Mouse (Mus musculus): ENCODE results near the gene Cntn5. TPM values are rescaled to one million over a fixed set of nuclear protein-coding genes. Genes with fewer than 3 reads are reported as not detected.

The Cntn5 gene
- polyA plus RNA-seq, 1 experiment from 2014 or later, result 3.0 TPM

GRCm38 (mm10) chr9:9983220-9983619 lies 921.4 kb downstream of the Cntn5 start:
- Histone ChIP-seq H3K9me3 (no peaks in the 10 kb centered on the region), H3K9ac (no peak overlapping the region), H3K4me2 (replicated peaks) (no peak overlapping the region), H3K4me3 (no peak overlapping the region), H3K27me3 (no peaks in the 10 kb centered on the region), H3K27ac (no peak overlapping the region), H3K36me3 (no peaks in the 10 kb centered on the region), H3K4me1 (no peaks in the 10 kb centered on the region)
- 79% methylated on average over 2 of the region's 2 CpGs for WGBS
- no peak for ATAC-seq (ENCODE audit: insufficient number of reproducible peaks, insufficient read depth, low FRiP score, low TSS enrichment)

GRCm38 (mm10) chr9:9965370-9965769 lies 939.2 kb downstream of the Cntn5 start:
- no peak overlapping the region for H3K4me3 ChIP-seq
- no peak overlapping the region for H3K4me2 ChIP-seq (replicated peaks)
- H3K9me3 ChIP-seq, result no peaks in the 10 kb centered on the region
- H3K27ac ChIP-seq, result no peak overlapping the region
- H3K27me3 ChIP-seq, result no peaks in the 10 kb centered on the region
- H3K4me1 ChIP-seq, result no peaks in the 10 kb centered on the region
- ATAC-seq (ENCODE audit: insufficient number of reproducible peaks, insufficient read depth, low FRiP score, low TSS enrichment), result no peak
- H3K9ac ChIP-seq, result no peak overlapping the region
- no peaks in the 10 kb centered on the region for H3K36me3 ChIP-seq
- WGBS, result 89% methylated on average over 4 of the region's 4 CpGs

GRCm38 (mm10) chr9:9960610-9961172 lies 943.9 kb downstream of the Cntn5 start:
- Histone ChIP-seq H3K9me3 (no peaks in the 10 kb centered on the region), H3K9ac (no peak overlapping the region), H3K36me3 (no peaks in the 10 kb centered on the region), H3K27me3 (no peaks in the 10 kb centered on the region), H3K4me1 (no peaks in the 10 kb centered on the region), H3K27ac (no peak overlapping the region), H3K4me3 (no peak overlapping the region), H3K4me2 (replicated peaks) (no peak overlapping the region)
- no peak for ATAC-seq (ENCODE audit: insufficient number of reproducible peaks, insufficient read depth, low FRiP score, low TSS enrichment)

GRCm38 (mm10) chr9:9949346-9949745 lies 955.2 kb downstream of the Cntn5 start:
- H3K27me3 ChIP-seq, result no peaks in the 10 kb centered on the region
- ATAC-seq (ENCODE audit: insufficient number of reproducible peaks, insufficient read depth, low FRiP score, low TSS enrichment), result no peak
- no peaks in the 10 kb centered on the region for H3K36me3 ChIP-seq
- WGBS, result 66% methylated on average over 3 of the region's 3 CpGs
- no peak overlapping the region for H3K9ac ChIP-seq
- no peak overlapping the region for H3K27ac ChIP-seq
- H3K9me3 ChIP-seq, result no peaks in the 10 kb centered on the region
- no peak overlapping the region for H3K4me3 ChIP-seq
- no peaks in the 10 kb centered on the region for H3K4me1 ChIP-seq
- H3K4me2 ChIP-seq (replicated peaks), result no peak overlapping the region

GRCm38 (mm10) chr9:9944872-9945271 lies 959.7 kb downstream of the Cntn5 start:
- Histone ChIP-seq H3K4me2 (replicated peaks) (no peak overlapping the region), H3K27ac (no peak overlapping the region), H3K4me3 (no peak overlapping the region), H3K36me3 (no peaks in the 10 kb centered on the region), H3K27me3 (no peaks in the 10 kb centered on the region), H3K9ac (no peak overlapping the region), H3K4me1 (no peaks in the 10 kb centered on the region), H3K9me3 (no peaks in the 10 kb centered on the region)
- ATAC-seq (ENCODE audit: insufficient number of reproducible peaks, insufficient read depth, low FRiP score, low TSS enrichment), result no peak
- WGBS, result 68% methylated on average over 1 of the region's 1 CpGs

GRCm38 (mm10) chr9:9937444-9938436 lies 966.8 kb downstream of the Cntn5 start:
- 94% methylated on average over 1 of the region's 1 CpGs for WGBS
- Histone ChIP-seq H3K36me3 (no peaks in the 10 kb centered on the region), H3K9me3 (no peaks in the 10 kb centered on the region), H3K27me3 (no peaks in the 10 kb centered on the region), H3K4me1 (no peaks in the 10 kb centered on the region), H3K4me2 (replicated peaks) (no peak overlapping the region), H3K9ac (no peak overlapping the region), H3K27ac (no peak overlapping the region), H3K4me3 (no peak overlapping the region)
- no peak for ATAC-seq (ENCODE audit: insufficient number of reproducible peaks, insufficient read depth, low FRiP score, low TSS enrichment)

- H3K4me1 ChIP-seq, result no peaks in the 10 kb centered on the region
- no peak overlapping the region for H3K4me2 ChIP-seq (replicated peaks)
- no peak for ATAC-seq (ENCODE audit: insufficient number of reproducible peaks, insufficient read depth, low FRiP score, low TSS enrichment)
- no peaks in the 10 kb centered on the region for H3K36me3 ChIP-seq
- H3K4me3 ChIP-seq, result no peak overlapping the region
- H3K27ac ChIP-seq, result no peak overlapping the region
- 82% methylated on average over 3 of the region's 3 CpGs for WGBS
- no peaks in the 10 kb centered on the region for H3K27me3 ChIP-seq
- H3K9ac ChIP-seq, result no peak overlapping the region
- H3K9me3 ChIP-seq, result no peaks in the 10 kb centered on the region
These were observed 984.0 kb downstream of the Cntn5 start for GRCm38 (mm10) chr9:9920580-9920979.

GRCm38 (mm10) chr9:9899070-9899469 lies 1005.5 kb downstream of the Cntn5 start:
- no peaks in the 10 kb centered on the region for H3K36me3 ChIP-seq
- H3K27me3 ChIP-seq, result no peaks in the 10 kb centered on the region
- no peak overlapping the region for H3K4me2 ChIP-seq (replicated peaks)
- no peaks in the 10 kb centered on the region for H3K9me3 ChIP-seq
- H3K4me1 ChIP-seq, result no peaks in the 10 kb centered on the region
- no peak overlapping the region for H3K4me3 ChIP-seq
- no peak overlapping the region for H3K27ac ChIP-seq
- no peak overlapping the region for H3K9ac ChIP-seq
- no peak for ATAC-seq (ENCODE audit: insufficient number of reproducible peaks, insufficient read depth, low FRiP score, low TSS enrichment)
- 69% methylated on average over 5 of the region's 5 CpGs for WGBS

- 86% methylated on average over 6 of the region's 6 CpGs for WGBS
- Histone ChIP-seq H3K9me3 (no peaks in the 10 kb centered on the region), H3K36me3 (no peaks in the 10 kb centered on the region), H3K27ac (no peak overlapping the region), H3K4me3 (no peak overlapping the region), H3K4me2 (replicated peaks) (no peak overlapping the region), H3K4me1 (0 out of 2 replicates have a peak, but pooled peaks cover 2% of the 10 kb centered on the region), H3K9ac (no peak overlapping the region), H3K27me3 (no peaks in the 10 kb centered on the region)
- no peak for ATAC-seq (ENCODE audit: insufficient number of reproducible peaks, insufficient read depth, low FRiP score, low TSS enrichment)
These were observed 1018.4 kb downstream of the Cntn5 start for GRCm38 (mm10) chr9:9886210-9886609.

GRCm38 (mm10) chr9:9882779-9883383 lies 1021.7 kb downstream of the Cntn5 start:
- H3K4me2 ChIP-seq (replicated peaks), result no peak overlapping the region
- no peak overlapping the region for H3K27ac ChIP-seq
- H3K9me3 ChIP-seq, result no peaks in the 10 kb centered on the region
- ATAC-seq (ENCODE audit: insufficient number of reproducible peaks, insufficient read depth, low FRiP score, low TSS enrichment), result peak; percentile 35; the same call in 1 of the 2 replicates
- H3K36me3 ChIP-seq, result no peaks in the 10 kb centered on the region
- 0 out of 2 replicates have a peak, but pooled peaks cover 2% of the 10 kb centered on the region for H3K4me1 ChIP-seq
- no peak overlapping the region for H3K4me3 ChIP-seq
- no peak overlapping the region for H3K9ac ChIP-seq
- H3K27me3 ChIP-seq, result no peaks in the 10 kb centered on the region
- 41% methylated on average over 8 of the region's 8 CpGs for WGBS

- Histone ChIP-seq H3K27me3 (no peaks in the 10 kb centered on the region), H3K4me2 (replicated peaks) (no peak overlapping the region), H3K27ac (no peak overlapping the region), H3K9ac (no peak overlapping the region), H3K4me3 (no peak overlapping the region), H3K36me3 (no peaks in the 10 kb centered on the region), H3K4me1 (no peaks in the 10 kb centered on the region), H3K9me3 (no peaks in the 10 kb centered on the region)
- WGBS, result 35% methylated on average over 7 of the region's 7 CpGs
- no peak for ATAC-seq (ENCODE audit: insufficient number of reproducible peaks, insufficient read depth, low FRiP score, low TSS enrichment)
These were observed 1032.2 kb downstream of the Cntn5 start for GRCm38 (mm10) chr9:9872112-9873035.

Measured in embryonic facial prominence, embryonic 12.5 days (tissue).